Mouse (Mus musculus) myocyte (in vitro differentiated cells): ENCODE data around the gene Defb48. TPM values are rescaled to one million over a fixed set of nuclear protein-coding genes. Genes with fewer than 3 reads are reported as not detected.

ENCODE experiments used
- H3K27me3 ChIP-seq: one replicate; pipeline ENCODE4 v1.6.1; 2011; ENCODE audit not compliant: control insufficient read depth, insufficient read depth, insufficient read length
- H3K36me3 ChIP-seq: one replicate; pipeline ENCODE4 v1.6.1; 2011; ENCODE audit not compliant: control insufficient read depth, insufficient read depth
- H3K4me2 ChIP-seq: one replicate; pipeline ENCODE4 v1.6.1; 2011; ENCODE audit warnings: low read depth, control low read depth
- H3K4me3 ChIP-seq: one replicate; pipeline ENCODE4 v1.5.1; 2011; ENCODE audit warnings: mild to moderate bottlenecking, control low read depth, moderate library complexity
- H3K79me2 ChIP-seq: one replicate; pipeline ENCODE4 v1.6.1; 2011; ENCODE audit not compliant: control insufficient read depth, insufficient read depth
- H3ac ChIP-seq: one replicate; pipeline ENCODE4 v1.6.1; 2011; ENCODE audit not compliant: control insufficient read depth, insufficient read length
- CEBPB ChIP-seq: IDR thresholded peaks from 2 replicates; pipeline ENCODE4 v1.6.1; 2011; ENCODE audit warnings: mild to moderate bottlenecking, moderate library complexity; ENCODE audit not compliant: poor library complexity, insufficient read depth, severe bottlenecking
- E2F4 ChIP-seq: IDR thresholded peaks from one replicate; pipeline ENCODE4 v1.6.1; 2011; ENCODE audit warnings: mild to moderate bottlenecking, control low read depth, moderate library complexity; ENCODE audit not compliant: insufficient read depth
- MAX ChIP-seq: IDR thresholded peaks from one replicate; pipeline ENCODE4 v1.6.1; 2011; ENCODE audit warnings: low read depth, mild to moderate bottlenecking, control low read depth
- MYOD1 ChIP-seq, 3 experiments: IDR thresholded peaks; one replicate each; pipeline ENCODE4 v1.6.1; 2011; ENCODE audit warnings: control low read depth in 2 of 3, low read depth in 2 of 3, mild to moderate bottlenecking in 2 of 3, moderate library complexity in 1 of 3; ENCODE audit not compliant: insufficient read length in 2 of 3, control insufficient read depth in 1 of 3
- MYOG ChIP-seq, 3 experiments: IDR thresholded peaks; one replicate each; pipeline ENCODE4 v1.6.1; 2011; ENCODE audit warnings: control low read depth in 2 of 3, low read depth in 2 of 3, mild to moderate bottlenecking in 2 of 3; ENCODE audit not compliant: insufficient read length in 2 of 3, control insufficient read depth in 1 of 3, insufficient read depth in 1 of 3
- POLR2A ChIP-seq: IDR thresholded peaks from one replicate; pipeline ENCODE4 v1.6.1; 2011; ENCODE audit warnings: low read depth, mild to moderate bottlenecking, control low read depth, moderate library complexity; ENCODE audit not compliant: insufficient read length
- POLR2AphosphoS2 ChIP-seq: IDR thresholded peaks from one replicate; pipeline ENCODE4 v1.6.1; 2011; ENCODE audit warnings: low read depth, control low read depth; ENCODE audit not compliant: insufficient read length
- REST ChIP-seq: IDR thresholded peaks from one replicate; pipeline ENCODE4 v1.6.1; 2011; ENCODE audit warnings: mild to moderate bottlenecking, control low read depth, moderate library complexity; ENCODE audit not compliant: insufficient read depth, insufficient read length
- SRF ChIP-seq: IDR thresholded peaks from one replicate; pipeline ENCODE4 v1.6.1; 2011; ENCODE audit warnings: low read depth; ENCODE audit not compliant: control insufficient read depth, insufficient read length
- TCF12 ChIP-seq: IDR thresholded peaks from one replicate; pipeline ENCODE4 v1.6.1; 2011; ENCODE audit warnings: mild to moderate bottlenecking, control low read depth; ENCODE audit not compliant: poor library complexity, insufficient read depth, severe bottlenecking
- TCF3 ChIP-seq: IDR thresholded peaks from one replicate; pipeline ENCODE4 v1.6.1; 2011; ENCODE audit warnings: low read depth, control low read depth; ENCODE audit not compliant: insufficient read length
- USF1 ChIP-seq: IDR thresholded peaks from one replicate; pipeline ENCODE4 v1.6.1; 2011; ENCODE audit warnings: low read depth, mild to moderate bottlenecking, control low read depth, moderate library complexity
- polyA plus RNA-seq: library from polyadenylated mRNA; unstranded; fragments of >200 nt; fragmentation: generic; extraction: Trizol; gene quantifications from one replicate; pipeline ENCODE4 v1.2.1, GENCODE M21; 2012; ENCODE audit warnings: missing spikeins

The Defb48 gene
- polyA plus RNA-seq, 1 experiment: 0.13 TPM

- TF ChIP-seq TCF3 (no peak), USF1 (no peak), MYOD1 (IDR thresholded peaks at IDR 0.05; ENCODE audit: control insufficient read depth in 1 of 3, insufficient read length in 2 of 3, low read depth in 2 of 3) (no peak), E2F4 (no peak), MYOG (IDR thresholded peaks at IDR 0.05; ENCODE audit: control insufficient read depth in 1 of 3, insufficient read depth in 1 of 3, insufficient read length in 2 of 3, low read depth in 2 of 3) (no peak), SRF (no peak), POLR2A (no peak)
- no peaks in the 10 kb centered on the region for H3K27me3 ChIP-seq
- H3K36me3 ChIP-seq: no peaks in the 10 kb centered on the region
- no peak overlapping the region for H3K4me3 ChIP-seq
- H3K4me2 ChIP-seq: no peak overlapping the region
- no peaks in the 10 kb centered on the region for H3K79me2 ChIP-seq
- H3ac ChIP-seq: no peak overlapping the region
These were observed 18.3 kb upstream of the Defb48 start for GRCm38 (mm10) chr14:63002588-63002987.

GRCm38 (mm10) chr14:62998977-62999376 lies 14.7 kb upstream of the Defb48 start:
- no peaks in the 10 kb centered on the region for H3K79me2 ChIP-seq

GRCm38 (mm10) chr14:62997777-62998176 lies 13.5 kb upstream of the Defb48 start, which contains the start of gene Defb47:
TSS of gene Defb47 (plus strand) at chr14:62998077.
- Histone ChIP-seq H3K4me3 (no peak within 1 kb of the TSS), H3K79me2 (no peaks in the 10 kb centered on the region), H3K27me3 (no peaks in the 10 kb centered on the region), H3K36me3 (no peaks in the 10 kb centered on the region), H3ac (no peak within 1 kb of the TSS), H3K4me2 (no peak within 1 kb of the TSS)
- no peak for TF ChIP-seq POLR2A
- no peak for TF ChIP-seq POLR2AphosphoS2
- no peak for TF ChIP-seq TCF3
- no peak for TF ChIP-seq SRF
- TF ChIP-seq CEBPB: no peak
- TF ChIP-seq E2F4: no peak
- TF ChIP-seq MYOG (IDR thresholded peaks at IDR 0.05; ENCODE audit: control insufficient read depth in 1 of 3, insufficient read depth in 1 of 3, insufficient read length in 2 of 3, low read depth in 2 of 3): no peak
- TF ChIP-seq REST: no peak
- TF ChIP-seq MYOD1 (IDR thresholded peaks at IDR 0.05; ENCODE audit: control insufficient read depth in 1 of 3, insufficient read length in 2 of 3, low read depth in 2 of 3): no peak
- no peak for TF ChIP-seq USF1
- no peak for TF ChIP-seq TCF12
- TF ChIP-seq MAX: no peak

More at GRCm38 (mm10) chr14:62998977-62999376, 14.7 kb upstream of the Defb48 start:
- no peaks in the 10 kb centered on the region for H3K27me3 ChIP-seq
- no peak overlapping the region for H3K4me2 ChIP-seq
- TF ChIP-seq CEBPB (no peak), MYOD1 (IDR thresholded peaks at IDR 0.05; ENCODE audit: control insufficient read depth in 1 of 3, insufficient read length in 2 of 3, low read depth in 2 of 3) (no peak), POLR2AphosphoS2 (no peak), E2F4 (no peak), MAX (no peak), SRF (no peak), USF1 (no peak), POLR2A (no peak), TCF12 (no peak), REST (no peak)
- H3K4me3 ChIP-seq: no peak overlapping the region
- H3K36me3 ChIP-seq: no peaks in the 10 kb centered on the region
- H3ac ChIP-seq: no peak overlapping the region

DNA sequence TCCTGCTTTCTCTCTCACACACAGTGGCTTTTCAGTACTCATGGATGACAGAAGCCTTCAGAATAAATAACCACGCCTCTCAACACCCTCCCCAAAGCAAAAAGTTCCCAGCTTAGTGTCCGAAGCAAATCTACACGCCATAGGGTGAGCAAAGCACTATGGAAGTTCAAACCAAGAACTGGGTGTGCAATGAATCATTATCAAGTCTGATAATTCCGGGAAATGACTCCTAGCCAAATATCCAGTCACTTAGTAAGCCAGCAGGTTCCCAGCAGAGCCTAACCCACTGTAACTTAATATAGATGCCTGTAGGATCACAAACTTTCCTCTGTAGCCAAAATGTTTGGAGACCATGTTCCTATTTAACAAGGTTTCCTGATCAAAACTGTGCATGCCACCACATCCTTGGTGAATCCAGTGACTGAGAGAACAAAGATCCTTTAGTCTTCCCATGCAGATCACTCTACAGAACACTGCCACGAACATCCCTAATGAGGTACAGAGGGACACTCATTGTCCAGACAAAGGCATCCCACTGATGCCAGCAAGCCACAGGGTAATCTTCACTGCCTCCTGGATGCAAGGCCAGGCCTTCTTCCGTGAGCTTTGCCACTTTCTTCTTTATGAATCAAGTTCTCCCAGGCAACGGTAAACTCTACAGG lies 7.7 kb upstream of the Defb48 start:
- H3K79me2 ChIP-seq: no peaks in the 10 kb centered on the region

DNA sequence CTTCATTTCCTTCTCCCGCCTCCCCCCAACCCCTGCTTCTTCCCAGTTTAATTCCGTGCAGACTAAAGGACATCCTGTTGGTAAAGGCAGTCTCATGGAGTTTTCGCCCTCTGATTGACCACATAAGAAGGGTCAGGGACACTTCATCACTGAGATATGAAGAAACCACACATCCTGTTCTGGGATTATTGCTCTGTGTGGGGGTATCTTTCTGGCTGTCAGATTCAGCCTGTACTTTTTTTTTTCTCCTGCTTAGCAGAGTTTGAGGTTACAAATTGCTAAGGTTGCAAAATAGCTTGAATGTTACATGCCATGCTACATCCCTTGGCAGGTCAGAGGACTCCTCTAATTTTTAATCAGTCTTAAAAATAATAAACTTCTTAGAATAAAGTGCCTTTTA lies 7.0 kb upstream of the Defb48 start:
- Histone ChIP-seq H3K27me3 (no peaks in the 10 kb centered on the region), H3K4me2 (peak overlapping the region; percentile 85), H3K79me2 (no peaks in the 10 kb centered on the region), H3K4me3 (no peak overlapping the region), H3K36me3 (no peaks in the 10 kb centered on the region), H3ac (no peak overlapping the region)
- TF ChIP-seq TCF3: no peak
- peak; percentile 64; the same call in 1 of the 2 replicates for TF ChIP-seq CEBPB

More for the DNA sequence above, 7.7 kb upstream of the Defb48 start:
- Histone ChIP-seq H3K36me3 (no peaks in the 10 kb centered on the region), H3K4me3 (no peak overlapping the region), H3K27me3 (no peaks in the 10 kb centered on the region), H3K4me2 (peak overlapping the region; percentile 85), H3ac (no peak overlapping the region)
- TF ChIP-seq POLR2AphosphoS2: no peak
- no peak for TF ChIP-seq POLR2A
- no peak for TF ChIP-seq TCF12
- no peak for TF ChIP-seq REST
- no peak for TF ChIP-seq TCF3
- TF ChIP-seq USF1: no peak
- no peak for TF ChIP-seq SRF
- TF ChIP-seq MYOD1 (IDR thresholded peaks at IDR 0.05; ENCODE audit: control insufficient read depth in 1 of 3, insufficient read length in 2 of 3, low read depth in 2 of 3): no peak
- TF ChIP-seq E2F4: no peak
- no peak for TF ChIP-seq MAX
- TF ChIP-seq MYOG (IDR thresholded peaks at IDR 0.05; ENCODE audit: control insufficient read depth in 1 of 3, insufficient read depth in 1 of 3, insufficient read length in 2 of 3, low read depth in 2 of 3): no peak
- no peak for TF ChIP-seq CEBPB
